Mouse (Mus musculus): ENCODE data around the gene 4921501E09Rik.
"Not testable (repeated sequence)": the region's sequence is repeated elsewhere in the genome, so short reads cannot be mapped to it uniquely, and the experiment has no call there.

The 4921501E09Rik gene

GRCm38 (mm10) chr17:33067958-33068357, at the start of gene 4921501E09Rik:
Gene 4921501E09Rik (minus strand): TSS chr17:33068058.
- DNase-seq = no peak

GRCm38 (mm10) chr17:33097396-33097795, 29.5 kb upstream of the 4921501E09Rik start:
- DNase-seq = no peak

- DNase-seq = peak; percentile 53 to 60
These were observed 24.7 kb upstream of the 4921501E09Rik start for GRCm38 (mm10) chr17:33092391-33093193.

GRCm38 (mm10) chr17:33091630-33092029, 23.8 kb upstream of the 4921501E09Rik start:
- no peak for DNase-seq

- DNase-seq = peak; percentile 79 to 84
These were observed 21.5 kb upstream of the 4921501E09Rik start, which contains the start of gene Zfp563 for GRCm38 (mm10) chr17:33089220-33089949. Gene Zfp563 (plus strand): TSS chr17:33089310.

- DNase-seq = no peak
These were observed 4.9 kb downstream of the 4921501E09Rik start for GRCm38 (mm10) chr17:33063001-33063400.

- DNase-seq = no peak
These were observed 9.1 kb downstream of the 4921501E09Rik start for GRCm38 (mm10) chr17:33058791-33059190.

GRCm38 (mm10) chr17:33032900-33033891, 34.7 kb downstream of the 4921501E09Rik start, which contains the start of gene Zfp763:
Gene Zfp763 (minus strand): TSS chr17:33033402.
- DNase-seq = peak; percentile 76 to 80

- DNase-seq = no peak
These were observed 35.5 kb downstream of the 4921501E09Rik start for GRCm38 (mm10) chr17:33032376-33032775.

GRCm38 (mm10) chr17:33020434-33020833, 47.4 kb downstream of the 4921501E09Rik start:
- DNase-seq = not testable (repeated sequence)
